Mouse (Mus musculus): ENCODE data around the gene Malrd1. TPM values are rescaled to one million over a fixed set of nuclear protein-coding genes. Genes with fewer than 3 reads are reported as not detected.

The Malrd1 gene
- 0.06 and 0.08 TPM in 2 replicates for polyA plus RNA-seq (2012; rRNA removed)

DNA sequence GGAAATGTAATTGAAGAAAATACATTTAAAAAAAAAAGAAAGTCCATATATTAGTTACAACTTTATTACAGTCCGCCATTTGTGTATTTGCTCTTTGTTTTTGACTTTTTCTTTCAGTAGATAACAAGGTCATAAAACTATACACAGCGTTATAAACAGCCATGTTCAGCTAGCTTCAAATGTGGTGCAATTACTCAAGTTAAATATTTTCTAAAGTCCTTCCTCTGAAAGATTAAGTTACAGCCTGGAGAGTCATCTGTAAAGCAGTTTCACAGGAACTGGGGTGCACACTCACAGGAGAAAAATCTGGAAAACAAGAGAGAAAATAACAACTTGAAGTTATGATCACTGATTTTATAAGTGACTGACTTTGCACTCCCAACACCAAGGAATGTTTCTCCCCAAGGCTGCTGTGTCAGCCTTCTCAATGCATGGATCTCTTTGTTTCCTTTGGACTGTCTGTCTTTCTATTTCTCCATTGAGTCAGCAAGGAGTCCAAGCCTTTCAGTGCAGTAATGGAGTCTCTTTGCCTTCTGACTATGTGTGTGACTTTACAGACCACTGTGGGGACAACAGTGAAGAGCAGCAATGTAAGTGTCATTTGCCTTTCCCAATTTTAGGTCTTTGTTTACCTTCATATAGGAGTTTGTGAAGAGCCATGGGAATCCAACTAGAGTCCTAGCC is at the start of gene Malrd1:
Malrd1 (plus strand) TSS at position 239 of the 684 bp plus-strand sequence.

